Mouse (Mus musculus) spleen, postnatal 4 days (tissue): ENCODE results near the gene Sema4c.

ENCODE experiments used
- DNase-seq, 2 experiments: peaks; one replicate each; pipeline ENCODE4 v3.0.0; 2022; ENCODE audit warnings: low spot score in 2 of 2

The Sema4c gene

GRCm38 (mm10) chr1:36579974-36580383, 21.8 kb upstream of the Sema4c start:
- DNase-seq = no peak

- DNase-seq = no peak
Observed at GRCm38 (mm10) chr1:36576991-36577675, 19.0 kb upstream of the Sema4c start.

GRCm38 (mm10) chr1:36575347-36575746, 17.2 kb upstream of the Sema4c start:
- no peak for DNase-seq

DNA sequence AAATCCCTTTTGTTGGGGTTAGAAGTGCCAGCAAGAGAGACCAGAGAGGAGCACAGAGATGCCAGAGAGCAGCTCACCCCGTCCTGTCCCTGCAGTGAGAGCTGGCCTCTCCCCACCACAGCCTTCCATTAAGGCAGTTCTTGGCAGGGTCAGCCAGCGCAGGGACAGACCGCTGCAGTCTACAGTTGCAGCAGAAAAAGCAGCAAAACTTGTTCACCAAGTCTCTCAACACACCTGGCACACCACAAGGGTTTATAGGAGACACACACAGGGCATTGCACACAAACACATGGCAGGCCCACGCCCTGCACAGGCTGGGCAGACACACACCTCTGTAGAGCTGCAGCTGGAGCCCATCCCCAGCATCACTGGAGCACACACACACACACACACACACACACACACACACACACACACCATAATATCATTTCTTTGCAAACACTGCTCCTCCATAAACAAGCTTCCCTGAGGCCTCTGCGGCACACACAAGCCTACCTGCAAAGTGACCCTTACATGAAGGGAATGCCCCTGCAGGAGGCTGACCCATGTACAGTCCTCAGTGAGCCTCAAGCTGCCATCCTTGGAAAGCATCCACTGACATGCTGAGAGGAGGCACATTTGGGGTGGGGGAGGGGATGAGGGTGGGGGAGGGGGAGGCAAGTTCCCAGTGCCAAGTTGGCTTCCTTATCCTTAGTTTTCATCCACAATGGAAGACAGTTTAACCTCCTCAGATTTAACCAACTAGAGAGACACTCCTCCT, 16.2 kb upstream of the Sema4c start:
- no peak for DNase-seq

DNA sequence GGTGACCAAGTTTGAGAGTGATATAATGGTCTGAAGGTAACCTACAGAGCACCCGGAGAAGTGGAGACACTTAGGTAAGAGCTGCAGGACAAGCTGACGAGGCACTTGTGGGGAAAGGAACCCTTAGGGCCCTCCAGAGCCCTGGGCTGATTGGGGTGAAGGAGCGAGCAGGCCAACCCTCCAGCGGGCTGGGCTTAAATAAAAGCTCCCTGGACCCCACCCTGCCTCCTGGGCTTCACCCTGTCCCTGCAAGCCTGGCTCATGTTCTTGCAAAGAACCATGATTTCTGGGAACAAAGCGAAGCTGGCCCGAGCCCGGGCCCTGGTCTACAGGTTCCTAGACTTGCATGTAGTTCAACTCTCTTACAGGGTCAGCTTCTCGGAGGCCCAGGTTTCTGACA, 15.4 kb upstream of the Sema4c start:
- no peak for DNase-seq

- DNase-seq = no peak
Observed at GRCm38 (mm10) chr1:36572709-36573108, 14.6 kb upstream of the Sema4c start.

- no peak for DNase-seq
Observed at GRCm38 (mm10) chr1:36572140-36572700, 14.1 kb upstream of the Sema4c start.

GRCm38 (mm10) chr1:36571627-36572026, 13.5 kb upstream of the Sema4c start:
- no peak for DNase-seq

GRCm38 (mm10) chr1:36570320-36570719, 12.2 kb upstream of the Sema4c start:
- no peak for DNase-seq

DNA sequence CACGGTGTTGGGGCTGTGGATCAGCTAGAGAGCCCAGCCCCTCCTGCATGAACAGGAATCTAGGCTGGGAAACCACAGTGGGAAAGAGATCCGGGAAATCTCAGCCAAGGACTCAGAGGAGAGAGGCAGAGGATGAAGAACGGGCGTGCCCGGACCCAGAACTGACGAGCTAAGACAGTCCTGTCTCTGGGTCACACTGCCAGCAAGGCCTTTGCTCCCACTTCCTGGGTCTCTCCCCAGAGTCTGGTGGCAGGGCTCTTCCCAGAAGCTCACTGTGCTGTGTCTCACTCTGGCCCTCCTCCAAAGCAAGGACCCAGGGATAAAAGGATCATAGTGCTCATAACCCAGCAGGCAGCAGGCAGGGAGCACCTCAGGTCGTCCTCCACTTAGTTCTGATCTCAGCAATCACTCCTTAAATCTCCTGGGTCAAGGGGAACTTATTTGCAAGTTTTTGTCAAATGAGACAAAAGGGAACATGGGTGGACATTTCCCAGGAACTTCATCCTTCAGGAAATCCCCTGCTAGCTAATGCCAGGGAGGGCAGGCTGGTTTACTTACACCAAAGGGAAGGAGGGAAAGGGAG, 11.6 kb upstream of the Sema4c start:
- DNase-seq = no peak

- DNase-seq = no peak
Observed at GRCm38 (mm10) chr1:36568776-36569175, 10.6 kb upstream of the Sema4c start.

DNA sequence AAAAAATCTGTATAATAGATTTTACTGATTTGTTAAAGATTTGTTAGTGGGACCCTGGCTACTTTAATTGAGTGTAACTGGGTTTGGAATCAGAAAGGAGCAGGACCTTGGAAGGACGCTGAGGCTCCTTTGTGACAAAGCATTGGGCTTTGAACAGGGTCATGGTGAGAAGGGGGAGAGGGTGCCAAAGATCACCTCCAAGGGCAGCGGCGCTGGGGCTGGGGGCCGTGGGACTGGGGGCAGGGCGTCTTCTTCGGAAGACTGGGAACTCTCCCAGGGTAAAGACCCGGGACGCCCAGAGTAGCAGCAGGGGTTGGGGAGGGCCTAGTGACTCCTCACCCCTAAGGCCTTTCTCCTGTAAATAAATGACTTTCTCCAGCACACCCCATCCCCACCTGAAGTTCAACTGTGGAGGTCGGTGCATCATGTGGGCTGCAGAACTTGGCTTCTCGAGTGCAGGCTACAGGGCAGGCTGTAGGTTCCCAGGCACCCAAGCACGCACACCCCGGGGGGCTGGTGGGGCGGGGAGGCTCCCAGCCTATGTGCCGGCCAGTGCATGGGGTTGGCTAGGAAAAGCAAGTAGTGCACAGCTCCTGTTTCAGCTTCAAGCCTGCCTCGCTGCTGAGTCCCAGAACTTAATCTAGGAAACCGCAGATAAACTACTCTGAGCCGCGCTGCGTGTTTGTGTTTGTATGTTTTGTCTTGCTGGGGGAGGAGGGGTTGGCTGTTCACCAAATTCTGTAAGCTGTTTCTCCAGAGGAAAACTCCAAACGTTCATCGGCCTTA, 9.9 kb upstream of the Sema4c start:
- DNase-seq = no peak

DNA sequence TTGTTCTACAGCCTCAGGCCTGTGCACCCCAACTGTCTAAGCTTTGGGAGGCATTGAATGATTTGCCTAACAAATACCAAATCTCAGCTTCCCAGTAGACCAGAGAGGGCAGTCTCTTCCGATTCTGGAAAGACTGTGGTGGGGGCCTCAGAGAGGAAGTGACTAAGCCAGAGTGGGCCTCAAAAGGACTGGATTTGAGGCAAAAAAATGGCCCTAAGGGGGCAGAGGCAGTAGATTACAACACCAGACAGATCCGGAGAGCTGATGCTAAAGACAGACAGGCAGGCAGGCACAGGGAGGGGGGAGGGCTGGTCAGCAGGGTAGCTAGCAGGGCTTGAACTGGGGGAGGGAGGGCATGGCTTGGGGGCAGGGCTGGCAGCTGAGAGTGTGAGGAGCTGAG, 8.3 kb upstream of the Sema4c start:
- DNase-seq = no peak

DNA sequence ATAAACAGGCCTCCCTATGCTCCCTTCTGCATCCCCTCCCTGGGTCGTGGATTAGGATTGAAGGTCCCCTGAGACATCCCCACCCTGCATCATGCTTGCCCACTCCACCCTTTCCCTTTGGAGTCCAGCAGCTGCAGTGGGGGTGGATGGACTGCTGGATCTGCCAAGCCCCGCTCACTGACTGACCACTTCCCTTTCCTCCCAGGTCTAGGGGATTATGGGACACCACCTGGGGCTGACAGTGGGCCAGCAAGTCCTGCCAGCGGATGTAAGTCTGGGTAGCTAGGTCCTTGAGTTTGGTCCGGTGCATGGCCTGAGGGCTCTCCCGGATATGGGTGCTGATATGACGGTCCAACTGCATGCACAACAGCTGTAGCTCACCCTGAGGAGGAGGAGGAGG, 6.0 kb upstream of the Sema4c start:
- DNase-seq = no peak

DNA sequence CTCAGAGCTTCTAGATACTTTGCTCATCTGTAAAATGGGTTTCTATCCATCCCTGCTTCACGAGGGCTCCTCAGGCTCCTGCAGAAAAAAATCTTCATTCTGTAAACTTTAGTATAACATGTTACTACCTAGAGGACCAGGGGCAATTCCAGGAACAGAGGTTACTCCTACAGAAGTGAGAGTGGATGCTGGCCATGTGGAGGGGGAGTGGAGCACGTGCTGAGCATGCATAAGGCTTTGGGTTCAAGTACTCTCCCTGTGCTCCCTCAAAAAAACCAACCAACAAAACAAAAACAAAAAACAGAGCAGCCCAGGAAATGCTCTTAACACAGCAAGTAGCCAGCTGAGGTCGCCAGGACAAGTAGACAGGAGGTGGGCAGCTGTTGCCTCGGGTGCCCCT, 5.5 kb upstream of the Sema4c start:
- DNase-seq = no peak

DNA sequence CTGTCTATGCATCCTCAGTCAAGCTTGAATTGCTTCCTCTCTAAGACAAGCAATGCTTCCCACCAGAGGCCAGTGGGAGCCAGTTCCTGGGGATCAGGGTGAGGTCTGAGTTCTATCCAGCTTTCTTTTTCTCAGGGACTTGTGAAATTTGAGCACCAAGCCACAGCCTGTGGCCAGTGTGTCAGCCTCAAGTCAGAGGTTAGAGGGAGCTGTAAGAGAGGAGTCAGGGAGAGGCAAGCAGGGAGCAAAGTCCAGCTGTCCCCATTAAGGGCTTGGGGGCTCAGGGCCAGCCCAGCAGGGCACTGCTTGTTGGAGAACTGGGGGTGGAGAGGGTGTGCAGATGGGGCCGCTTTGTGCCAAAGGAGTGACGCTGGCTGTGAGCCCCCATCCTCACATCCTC, 5.0 kb upstream of the Sema4c start:
- no peak for DNase-seq

- DNase-seq = no peak
Observed at GRCm38 (mm10) chr1:36562388-36562787, 4.2 kb upstream of the Sema4c start.

DNA sequence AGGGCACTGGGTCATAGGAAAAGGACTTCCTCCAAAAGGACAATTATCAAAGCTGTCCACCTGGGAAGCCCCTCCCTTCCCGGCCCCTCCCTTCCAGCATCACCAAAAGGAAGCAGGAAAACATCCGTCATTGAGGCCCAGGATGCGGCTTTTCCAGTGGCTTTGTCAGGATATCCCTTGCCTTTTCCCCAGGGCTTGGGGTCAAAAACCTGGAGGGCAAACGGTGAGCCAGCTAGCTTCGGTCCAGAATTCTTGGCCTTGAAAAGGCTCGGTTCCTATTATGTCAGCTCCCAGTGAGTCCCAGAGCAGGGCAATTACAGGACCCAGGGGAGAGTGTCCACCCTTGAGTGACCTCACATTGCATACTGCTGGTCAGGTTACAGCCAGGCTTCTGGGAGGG, 2.8 kb upstream of the Sema4c start:
- no peak for DNase-seq

DNA sequence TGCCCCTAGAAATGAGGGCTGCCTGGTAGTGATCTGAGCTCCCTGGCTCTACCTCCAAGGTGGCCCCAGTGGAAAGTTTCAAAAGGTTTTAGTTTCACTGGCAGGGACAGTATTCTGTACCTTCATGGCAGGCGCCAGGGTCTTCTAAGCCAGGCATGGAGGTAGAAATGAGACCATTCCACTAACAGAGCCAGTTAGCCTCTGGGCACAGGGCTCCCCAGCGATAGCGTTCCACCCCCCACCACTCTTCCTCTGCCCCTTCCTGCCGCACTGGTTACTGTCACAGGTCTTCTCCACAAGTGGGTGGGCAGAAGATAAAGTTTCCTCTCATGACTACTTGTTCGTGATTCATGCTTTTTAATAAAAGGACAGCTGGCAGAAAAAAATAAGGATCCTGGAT, 1.7 kb upstream of the Sema4c start:
- DNase-seq = no peak

- no peak for DNase-seq
Observed at GRCm38 (mm10) chr1:36559256-36559655, 1.1 kb upstream of the Sema4c start.

GRCm38 (mm10) chr1:36557457-36558011, 615 bp downstream of the Sema4c start:
- DNase-seq = peak; percentile 40 to 74
